Mouse (Mus musculus) thymus, postnatal 36 days (tissue): ENCODE measurements around the gene Mycbpap.

Source experiments
- DNase-seq, 2 experiments: peaks; one replicate each; pipeline ENCODE4 v3.0.0; 2022; ENCODE audit warnings: mixed read lengths in 2 of 2

Gene Mycbpap

GRCm38 (mm10) chr11:94521219-94521843, at the start of gene Mycbpap:
Gene Mycbpap (minus strand): TSS chr11:94521742.
- DNase-seq, result peak; percentile 12 to 30

- DNase-seq, result peak; percentile 65 to 78
Observed at GRCm38 (mm10) chr11:94570612-94571011, 49.1 kb upstream of the Mycbpap start.

- no peak for DNase-seq
Observed at GRCm38 (mm10) chr11:94567326-94567725, 45.8 kb upstream of the Mycbpap start.

DNA sequence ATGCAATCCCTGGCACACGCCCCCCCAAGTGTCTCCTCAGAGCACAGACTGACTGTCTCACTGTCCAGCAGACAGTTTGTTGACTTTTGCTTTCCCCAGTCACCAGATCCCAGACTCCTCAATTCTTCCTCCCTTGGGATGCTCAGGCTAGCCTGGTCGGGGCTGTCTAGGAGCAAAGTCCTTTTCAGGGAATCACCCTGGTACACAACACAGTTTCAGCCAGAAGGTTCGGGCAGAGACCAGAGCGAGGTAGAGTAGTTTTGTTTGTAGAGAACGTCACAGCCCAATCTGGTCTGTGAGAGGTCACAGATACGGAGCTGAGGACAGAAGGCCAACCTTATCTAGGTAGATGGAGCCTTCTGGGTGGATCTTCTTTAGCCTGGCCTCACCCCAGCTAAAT, 45.0 kb upstream of the Mycbpap start:
- no peak for DNase-seq

DNA sequence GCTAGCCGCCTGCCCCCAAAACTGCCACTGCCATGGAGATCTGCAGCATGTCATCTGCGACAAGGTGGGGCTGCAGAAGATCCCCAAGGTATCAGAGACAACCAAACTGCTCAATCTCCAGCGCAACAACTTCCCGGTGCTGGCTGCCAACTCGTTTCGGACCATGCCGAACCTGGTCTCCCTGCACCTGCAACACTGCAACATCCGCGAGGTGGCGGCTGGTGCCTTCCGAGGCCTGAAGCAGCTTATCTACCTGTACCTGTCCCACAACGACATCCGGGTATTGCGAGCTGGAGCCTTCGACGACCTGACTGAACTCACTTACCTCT, 43.6 kb upstream of the Mycbpap start:
- no peak for DNase-seq

DNA sequence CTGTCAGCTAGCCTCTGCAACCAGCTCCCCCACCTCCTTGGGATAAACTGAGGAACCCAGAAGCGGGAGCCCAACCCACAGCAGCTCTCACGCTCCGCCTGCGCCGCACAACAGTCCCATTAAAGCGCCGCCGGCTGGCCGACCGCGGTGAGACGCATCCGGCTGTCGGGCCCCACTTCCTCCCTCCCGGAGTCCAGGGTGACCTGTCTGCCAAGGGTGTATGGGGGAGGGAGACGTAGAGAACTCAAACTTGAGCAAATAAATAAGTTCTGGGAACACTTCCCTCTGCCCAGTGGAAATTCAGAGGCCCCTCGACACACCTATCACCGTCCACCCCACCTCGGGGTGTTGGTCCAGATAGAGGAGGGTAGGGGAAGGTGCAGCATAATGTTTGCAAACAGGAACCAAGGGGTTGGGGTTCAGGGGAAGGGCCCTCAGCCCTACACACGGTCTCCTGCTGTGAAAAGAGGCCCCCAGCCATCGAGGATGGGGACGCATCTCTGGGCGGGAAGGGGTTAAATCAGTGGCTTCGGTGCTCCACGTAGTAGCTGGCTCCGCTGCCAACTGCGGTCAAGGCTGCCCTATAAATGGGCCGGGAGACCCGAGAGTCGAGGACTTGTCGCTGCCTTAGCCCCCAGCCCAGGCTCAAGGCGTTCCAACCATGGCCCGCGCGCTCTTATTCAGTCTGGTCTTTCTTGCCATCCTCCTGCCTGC, 43.1 kb upstream of the Mycbpap start, which contains the start of gene Chad:
Gene Chad (plus strand): TSS at position 611 of the 714 bp plus-strand sequence.
- DNase-seq, result peak; percentile 40 to 49

GRCm38 (mm10) chr11:94563821-94564220, 42.3 kb upstream of the Mycbpap start:
- no peak for DNase-seq

DNA sequence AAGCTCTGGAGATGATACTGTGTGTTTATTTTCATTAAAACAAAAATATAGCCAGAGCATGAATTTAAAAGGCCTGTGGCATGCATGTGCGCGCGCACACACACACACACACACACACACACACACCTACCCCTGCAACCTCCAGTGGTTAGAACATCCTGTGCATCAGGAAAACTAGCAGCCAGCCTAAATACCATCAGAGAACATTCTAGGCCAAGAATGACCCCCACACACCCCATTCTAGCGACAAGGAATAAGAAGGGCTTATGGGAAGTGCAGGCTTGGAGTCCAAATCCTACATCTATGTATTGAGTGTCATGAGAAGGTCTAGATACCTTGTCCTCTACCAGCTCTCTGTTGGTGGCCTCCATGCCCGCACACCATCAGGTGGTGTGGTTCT, 41.8 kb upstream of the Mycbpap start:
- no peak for DNase-seq

DNA sequence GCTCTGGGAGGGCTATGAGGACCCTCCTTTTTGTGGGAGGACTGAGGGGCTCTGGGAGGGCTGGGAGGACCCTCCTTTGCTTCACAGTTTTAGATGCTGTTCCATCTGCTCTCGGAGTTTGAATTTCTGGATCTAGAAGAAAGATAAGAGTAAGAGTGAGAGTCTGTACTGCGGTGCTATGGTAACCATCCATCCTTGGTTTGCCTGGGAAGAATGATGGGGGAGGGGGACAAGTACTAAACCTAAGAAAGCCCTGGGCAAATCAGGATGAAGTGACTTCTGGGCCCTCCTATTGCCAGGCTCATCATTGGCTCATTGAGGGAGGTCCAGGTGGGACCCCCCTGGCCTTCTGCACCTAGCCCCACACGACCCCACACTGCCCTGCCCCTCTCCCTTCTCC, 36.7 kb upstream of the Mycbpap start:
- DNase-seq, result no peak

GRCm38 (mm10) chr11:94550442-94550744, 28.9 kb upstream of the Mycbpap start:
- DNase-seq, result no peak

- DNase-seq, result no peak
Observed at GRCm38 (mm10) chr11:94549691-94550441, 28.3 kb upstream of the Mycbpap start.

- peak; percentile 92 for DNase-seq
Observed at GRCm38 (mm10) chr11:94548888-94549690, 27.5 kb upstream of the Mycbpap start, which contains the start of gene Rsad1. Gene Rsad1 (minus strand): TSS chr11:94549255.

DNA sequence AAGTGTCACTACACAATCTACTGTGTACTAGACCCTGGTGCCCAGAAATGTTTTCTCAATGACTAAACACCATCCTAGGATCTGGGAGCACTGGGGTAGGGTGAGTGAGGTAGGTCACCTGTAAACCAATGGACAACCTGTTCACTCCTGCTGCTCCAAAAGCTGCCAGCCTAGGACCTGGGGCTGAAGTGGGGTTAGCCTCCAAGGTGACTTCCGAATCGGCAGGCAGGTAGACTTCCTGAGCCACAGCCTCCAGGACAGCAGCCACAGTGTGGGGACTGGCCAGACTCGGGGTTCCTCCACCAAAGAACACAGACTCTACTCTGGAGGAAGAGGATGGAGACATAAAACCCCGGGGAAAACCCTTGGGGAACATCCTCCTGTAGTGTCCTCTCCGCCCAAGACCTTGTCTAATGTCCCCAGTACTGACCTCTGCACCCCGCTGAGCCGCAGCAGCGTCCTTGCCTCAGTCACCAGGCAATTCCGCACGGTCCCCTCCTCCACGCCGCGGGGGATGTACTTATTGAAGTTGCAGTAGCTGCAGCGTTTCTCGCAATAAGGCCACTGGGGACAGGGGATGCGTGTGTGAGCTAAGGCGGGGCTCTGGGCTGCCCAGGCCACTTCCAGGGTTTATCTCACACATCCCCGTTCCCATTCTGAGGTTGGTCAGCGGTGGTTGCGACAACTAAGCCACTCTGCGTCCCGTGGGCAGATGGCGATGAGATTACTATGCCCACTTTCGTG, 26.7 kb upstream of the Mycbpap start:
- peak; percentile 26 to 37 for DNase-seq

DNA sequence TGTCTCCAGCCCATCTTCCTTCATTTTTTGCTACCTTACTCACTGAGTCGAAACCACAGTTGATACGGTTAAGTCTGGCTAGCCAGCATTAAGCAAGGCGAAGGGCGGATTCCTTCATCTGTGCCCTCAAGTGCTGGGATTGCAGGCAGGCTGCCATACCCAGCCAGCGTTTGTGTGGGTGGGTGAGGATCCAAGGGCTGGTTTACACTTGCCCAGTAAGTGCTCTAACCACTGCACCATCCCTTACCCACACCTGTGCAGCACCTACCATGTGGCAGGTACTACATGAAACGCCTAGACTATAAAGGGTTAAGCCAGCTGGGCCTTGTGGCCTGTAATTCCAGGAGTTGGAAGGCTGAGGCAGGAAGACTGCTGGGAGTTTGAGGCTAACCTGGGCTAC, 25.7 kb upstream of the Mycbpap start:
- DNase-seq, result no peak

DNA sequence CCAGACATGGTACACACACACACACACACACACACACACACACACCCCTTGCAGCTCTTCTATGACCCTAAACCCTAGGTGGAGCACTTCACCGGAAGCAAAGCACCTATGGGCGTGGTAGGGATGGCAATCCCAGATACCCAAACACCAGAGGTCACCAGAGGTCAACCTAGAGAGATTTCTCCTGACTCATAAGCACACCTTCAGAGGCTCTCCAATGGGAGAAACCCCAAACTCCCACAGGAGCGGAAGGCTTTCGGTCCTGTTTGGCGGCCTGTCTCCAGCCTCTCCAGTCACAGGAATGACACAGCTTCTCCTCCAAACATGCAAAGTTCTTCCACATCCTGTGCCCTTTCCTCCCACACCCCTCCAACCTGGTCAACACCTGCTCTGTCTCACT, 24.8 kb upstream of the Mycbpap start:
- no peak for DNase-seq

DNA sequence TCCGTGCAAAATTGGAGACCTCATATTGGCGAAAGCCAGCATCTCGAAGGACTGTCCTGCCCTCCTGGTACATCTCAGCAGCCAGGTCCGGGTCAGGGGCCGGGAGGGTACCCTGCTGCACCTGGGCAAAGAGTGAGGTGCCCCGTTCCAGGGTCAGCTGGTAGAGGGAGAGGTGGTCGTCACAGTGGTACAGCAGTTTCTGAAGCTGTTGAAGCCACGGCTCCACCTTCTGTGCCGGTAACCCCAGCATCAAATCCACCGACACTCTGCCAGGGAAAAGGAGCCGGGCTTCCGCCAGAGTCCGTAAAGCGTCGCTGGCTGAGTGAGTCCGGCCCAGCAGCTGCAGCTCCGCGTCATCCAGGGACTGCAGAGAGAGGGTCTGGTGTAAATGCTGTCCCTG, 22.9 kb upstream of the Mycbpap start:
- DNase-seq, result no peak

DNA sequence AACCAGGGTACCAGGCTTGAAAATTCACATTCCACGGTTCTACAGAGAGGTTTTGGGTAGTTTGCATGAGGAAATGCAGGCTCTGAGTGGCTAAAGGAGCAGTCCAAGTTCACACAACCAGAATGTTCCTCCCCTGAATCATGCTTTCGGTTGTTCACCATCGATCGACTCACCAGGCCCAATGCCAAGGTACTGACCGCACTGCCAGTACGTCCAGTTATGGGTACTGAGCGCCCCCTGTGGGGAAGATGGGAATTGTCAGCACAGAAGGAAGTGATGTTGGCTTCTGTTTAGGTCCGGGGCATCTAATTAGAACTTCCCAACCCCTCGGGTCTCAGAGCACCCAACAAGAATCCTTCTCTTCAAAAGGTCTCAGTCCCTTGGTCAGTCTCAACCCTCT, 22.4 kb upstream of the Mycbpap start:
- peak; percentile 43 to 48 for DNase-seq

DNA sequence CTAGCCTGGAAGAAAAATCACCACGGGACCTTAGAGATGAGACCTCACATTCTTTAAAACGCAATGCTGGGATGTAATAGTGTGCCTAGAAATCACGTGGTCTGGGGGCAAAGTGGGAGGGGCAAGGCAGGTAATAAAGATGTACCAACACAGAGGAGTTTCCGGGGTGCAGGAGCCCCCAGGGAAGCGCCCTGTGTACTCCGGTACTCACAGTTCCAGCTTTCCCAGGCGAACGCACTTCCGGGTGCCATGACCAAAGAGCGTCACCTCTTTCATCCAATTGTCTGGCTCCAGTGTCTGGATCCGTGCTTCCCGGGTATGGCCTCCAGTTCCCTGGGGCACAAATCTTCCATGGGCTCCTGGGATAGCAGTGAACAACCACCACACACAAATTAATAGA, 21.8 kb upstream of the Mycbpap start:
- no peak for DNase-seq

GRCm38 (mm10) chr11:94542400-94542799, 20.9 kb upstream of the Mycbpap start:
- DNase-seq, result no peak

- no peak for DNase-seq
Observed at GRCm38 (mm10) chr11:94539761-94540160, 18.2 kb upstream of the Mycbpap start.

DNA sequence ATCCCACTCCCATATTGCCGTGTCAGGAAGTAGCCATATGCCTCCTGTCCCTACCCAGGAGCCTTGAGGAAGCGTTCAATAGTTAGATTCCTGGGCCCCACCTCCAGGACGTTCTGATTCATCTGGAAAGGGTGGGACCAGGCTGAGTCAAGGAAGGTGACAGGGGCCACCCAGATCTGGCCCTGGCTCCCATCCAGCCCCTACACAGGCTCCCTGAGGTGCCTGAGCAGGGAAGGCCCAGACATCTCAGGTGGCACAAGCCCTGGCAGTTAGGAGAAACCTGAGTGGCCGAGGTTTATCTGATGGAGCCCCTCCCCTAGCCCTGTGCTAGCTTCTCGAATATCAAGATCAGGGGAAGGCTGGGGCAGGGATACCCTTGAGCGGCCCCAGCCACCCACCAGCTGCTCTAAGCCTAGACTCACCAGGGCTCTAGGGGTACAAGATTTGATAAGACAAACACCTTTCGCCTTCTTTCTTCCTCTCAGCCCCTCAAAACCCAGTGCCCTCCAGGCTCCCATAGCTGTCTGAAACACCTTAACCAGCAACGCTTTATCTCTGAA, 17.3 kb upstream of the Mycbpap start:
- no peak for DNase-seq

DNA sequence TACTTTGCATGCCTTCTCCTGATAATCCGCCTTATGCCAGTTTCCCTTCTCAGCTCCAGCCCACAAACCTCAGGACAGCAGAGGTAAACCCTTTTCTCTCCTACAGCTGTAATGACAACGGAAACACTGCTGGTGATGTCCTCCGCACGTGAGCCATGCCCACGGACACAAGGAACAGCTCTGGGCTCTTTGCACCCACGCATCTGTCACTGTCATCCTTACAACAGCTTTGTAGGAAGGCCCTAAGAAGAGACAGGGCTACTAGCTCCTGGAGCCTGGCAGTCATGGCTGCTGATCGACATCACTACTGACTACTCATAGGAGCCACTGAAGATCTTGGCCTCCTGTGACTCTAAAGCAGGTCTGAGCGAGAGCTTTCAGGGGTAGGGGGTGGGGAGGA, 11.6 kb upstream of the Mycbpap start:
- DNase-seq, result no peak
